Mouse (Mus musculus) testis, adult 2 months (tissue): ENCODE measurements around the gene Gm42674.

Source experiments
- CTCF ChIP-seq: fragments of 200-500 bp; IDR thresholded peaks from 2 replicates; pipeline ENCODE4 v1.5.1; 2012; ENCODE audit warnings: low read depth, mild to moderate bottlenecking, inconsistent platforms, low read length, moderate library complexity; ENCODE audit not compliant: control insufficient read depth, insufficient read depth, insufficient replicate concordance
- POLR2A ChIP-seq: fragments of 200-500 bp; IDR thresholded peaks from 2 replicates; pipeline ENCODE4 v1.6.1; 2012; ENCODE audit warnings: low read depth, mild to moderate bottlenecking, inconsistent platforms, low read length, moderate library complexity; ENCODE audit not compliant: control insufficient read depth

- TF ChIP-seq CTCF (no peak), POLR2A (no peak)
These were observed 39.3 kb downstream of the Gm42674 start for GRCm38 (mm10) chr3:90640981-90641380.
